Mouse (Mus musculus): Measurements from ENCODE around the gene 9130204L05Rik. TPM values are rescaled to one million over a fixed set of nuclear protein-coding genes. Genes with fewer than 3 reads are reported as not detected.

The 9130204L05Rik gene
- total RNA-seq (2023) = not detected

DNA sequence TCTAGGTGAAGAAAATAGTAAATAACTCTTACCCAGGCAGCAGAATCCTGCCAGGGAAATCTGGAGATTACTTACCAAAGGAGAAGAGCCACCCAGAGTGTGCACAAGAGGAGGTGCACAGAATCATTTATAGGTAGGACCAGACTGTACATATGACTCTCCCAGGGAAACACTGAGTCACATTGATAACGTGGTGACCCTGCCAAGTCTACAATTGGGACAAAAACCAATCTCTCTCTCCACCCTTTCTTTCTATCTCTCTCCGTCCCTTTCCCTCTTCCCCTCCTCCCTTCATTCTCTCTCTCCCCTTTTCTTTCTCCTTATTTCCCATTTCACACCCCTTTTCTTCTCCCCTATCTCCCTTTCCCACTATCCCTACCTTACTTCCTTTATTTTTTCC, at the start of gene 9130204L05Rik:
Gene 9130204L05Rik, minus strand, starts transcription at position 101 of the 400 bp plus-strand sequence.

